Mouse (Mus musculus): ENCODE data around the gene Shcbp1l. TPM values are rescaled to one million over a fixed set of nuclear protein-coding genes. Genes with fewer than 3 reads are reported as not detected.
"Not testable (repeated sequence)": the region's sequence is repeated elsewhere in the genome, so short reads cannot be mapped to it uniquely, and the experiment has no call there.

The Shcbp1l gene
- polyA plus RNA-seq (2015; fragmentation: Nextera tagmentation; extraction: Ambion mirVana): 0.66 and 1.0 TPM in 2 replicates

DNA sequence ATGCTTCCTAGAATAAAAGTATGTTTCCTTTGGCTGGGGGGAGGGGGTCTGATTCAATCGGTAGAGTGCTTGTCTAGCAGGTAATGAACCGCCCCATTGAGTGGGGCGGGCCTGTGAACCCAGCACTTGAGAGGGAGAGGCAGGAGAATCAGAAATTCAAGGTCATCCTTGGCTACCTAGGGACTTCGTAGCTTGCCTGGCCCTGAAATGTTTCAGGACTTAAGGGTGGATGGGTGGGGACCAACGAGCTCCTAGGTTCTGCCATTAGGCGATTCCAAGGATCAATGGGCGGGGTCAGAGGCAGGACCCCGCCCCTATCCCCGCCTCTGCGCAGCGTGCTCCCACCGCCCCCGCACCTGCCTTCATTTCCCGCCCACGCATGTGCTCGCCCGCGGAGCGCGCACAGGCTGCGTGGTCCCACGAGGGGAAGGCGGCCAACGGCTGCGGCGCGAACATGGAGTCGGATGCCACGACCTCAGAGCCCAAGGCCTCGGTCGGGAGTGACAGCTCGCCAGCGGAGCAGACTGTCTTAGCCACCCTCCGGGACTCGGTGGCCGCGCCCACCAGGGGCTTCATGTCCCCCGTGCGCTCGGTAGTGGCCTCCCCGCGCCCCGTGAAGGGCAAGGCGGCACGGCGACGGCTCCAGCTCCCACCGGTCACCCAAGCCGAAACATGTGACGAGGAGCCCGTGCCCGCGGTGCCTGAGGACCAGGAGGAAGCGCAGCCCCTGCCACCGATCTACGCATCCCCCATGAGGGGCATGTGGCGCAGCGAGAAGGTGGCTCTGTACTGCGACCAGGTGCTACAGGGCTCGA lies at the start of gene Shcbp1l:
Gene Shcbp1l, plus strand, starts transcription at position 393 of the 815 bp plus-strand sequence.
- Histone ChIP-seq H3K4me2 (peak within 1 kb of the TSS; percentile 99), H3K4me3 (peak within 1 kb of the TSS; percentile 75), H3K9me3 (no peaks in the 10 kb centered on the region), H3K4me1 (replicated peaks) (peaks cover 12% of the 10 kb centered on the region), H3K27me3 (no peaks in the 10 kb centered on the region), H3K27ac (replicated peaks) (no peak within 1 kb of the TSS), H3K9ac (peak within 1 kb of the TSS; percentile 72), H3K36me3 (no peaks in the 10 kb centered on the region)
- peak; percentile 93 for ATAC-seq (ENCODE audit: low FRiP score, low read depth)
- WGBS: 3% methylated on average over 54 of the region's 60 CpGs

DNA sequence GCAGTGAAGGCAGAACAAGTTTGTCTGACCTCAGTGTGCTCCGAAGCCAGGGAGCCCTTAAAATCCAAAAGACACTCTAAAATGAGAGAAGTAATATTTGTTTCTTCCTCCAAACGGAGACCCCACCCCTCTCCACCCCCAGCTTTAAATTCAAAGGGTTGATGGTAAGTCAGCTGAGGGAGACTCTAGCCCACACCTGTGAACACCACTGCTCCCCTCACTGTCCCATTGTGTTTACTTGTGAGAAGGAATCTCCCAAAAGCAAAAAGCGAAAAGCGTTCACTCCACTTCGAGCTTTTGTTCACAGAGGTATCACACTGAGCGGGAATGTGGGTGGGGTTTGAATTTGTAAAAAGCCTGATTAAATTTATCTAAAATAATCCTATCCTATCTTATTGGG lies 48.5 kb upstream of the Shcbp1l start:
- WGBS: 17% methylated on average over 6 of the region's 6 CpGs

DNA sequence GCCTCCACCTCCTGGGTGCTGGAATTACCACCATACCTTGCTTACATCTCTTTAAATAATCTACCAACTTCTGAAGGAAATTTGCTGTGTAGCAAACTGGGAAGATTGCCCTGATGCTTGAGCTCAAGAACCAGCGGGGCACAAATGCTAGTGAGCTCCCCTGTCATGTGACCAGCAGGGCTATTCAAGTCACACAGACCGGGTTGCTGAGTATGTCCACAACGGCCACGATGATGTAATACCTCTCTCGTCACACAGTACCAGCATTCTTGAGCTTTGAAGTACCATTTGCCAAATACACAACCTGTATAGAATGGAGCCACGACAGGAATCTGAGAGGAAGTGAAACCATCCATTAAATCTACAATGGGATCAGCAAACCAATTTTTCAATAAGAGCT lies 46.4 kb upstream of the Shcbp1l start:
- 63% methylated on average over 6 of the region's 6 CpGs for WGBS

More for the DNA sequence above, 48.5 kb upstream of the Shcbp1l start:
- ATAC-seq (ENCODE audit: low FRiP score, low read depth): no peak
- no peaks in the 10 kb centered on the region for H3K4me1 ChIP-seq (replicated peaks)
- H3K9ac ChIP-seq: no peak overlapping the region
- H3K4me3 ChIP-seq: no peak overlapping the region
- H3K27ac ChIP-seq (replicated peaks): no peak overlapping the region
- H3K9me3 ChIP-seq: no peaks in the 10 kb centered on the region
- H3K36me3 ChIP-seq: no peaks in the 10 kb centered on the region
- 0 out of 2 replicates have a peak overlapping the region, but pooled peaks have one; percentile 6 for H3K4me2 ChIP-seq
- no peaks in the 10 kb centered on the region for H3K27me3 ChIP-seq

DNA sequence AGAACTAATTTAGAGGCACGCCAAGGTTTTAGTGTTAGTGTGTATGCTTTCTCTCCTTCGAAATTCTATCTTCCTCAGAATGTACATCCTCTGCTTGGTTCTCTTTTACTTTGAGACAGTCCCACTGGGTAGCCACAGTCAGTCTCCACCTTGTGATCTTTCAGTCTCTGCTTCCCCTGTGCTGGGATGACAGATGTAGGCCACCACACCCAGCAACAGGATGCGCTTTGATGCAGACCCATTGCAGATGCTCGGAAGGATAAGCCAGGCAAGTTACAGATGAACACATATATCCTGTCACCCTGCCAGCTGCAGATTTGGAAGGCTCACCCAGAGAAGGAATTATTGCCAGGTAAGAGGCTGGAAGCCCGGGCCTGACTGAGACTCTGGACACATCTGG lies 45.1 kb upstream of the Shcbp1l start:
- Histone ChIP-seq H3K36me3 (no peaks in the 10 kb centered on the region), H3K27ac (replicated peaks) (no peak overlapping the region), H3K27me3 (no peaks in the 10 kb centered on the region), H3K4me3 (no peak overlapping the region), H3K9ac (no peak overlapping the region), H3K4me2 (no peak overlapping the region), H3K9me3 (no peaks in the 10 kb centered on the region), H3K4me1 (replicated peaks) (no peaks in the 10 kb centered on the region)
- ATAC-seq (ENCODE audit: low FRiP score, low read depth): no peak
- 83% methylated on average over 5 of the region's 5 CpGs for WGBS

More for the DNA sequence above, 46.4 kb upstream of the Shcbp1l start:
- Histone ChIP-seq H3K9me3 (no peaks in the 10 kb centered on the region), H3K27ac (replicated peaks) (no peak overlapping the region), H3K4me2 (no peak overlapping the region), H3K4me1 (replicated peaks) (no peaks in the 10 kb centered on the region), H3K27me3 (no peaks in the 10 kb centered on the region), H3K4me3 (no peak overlapping the region), H3K36me3 (no peaks in the 10 kb centered on the region), H3K9ac (no peak overlapping the region)
- no peak for ATAC-seq (ENCODE audit: low FRiP score, low read depth)

DNA sequence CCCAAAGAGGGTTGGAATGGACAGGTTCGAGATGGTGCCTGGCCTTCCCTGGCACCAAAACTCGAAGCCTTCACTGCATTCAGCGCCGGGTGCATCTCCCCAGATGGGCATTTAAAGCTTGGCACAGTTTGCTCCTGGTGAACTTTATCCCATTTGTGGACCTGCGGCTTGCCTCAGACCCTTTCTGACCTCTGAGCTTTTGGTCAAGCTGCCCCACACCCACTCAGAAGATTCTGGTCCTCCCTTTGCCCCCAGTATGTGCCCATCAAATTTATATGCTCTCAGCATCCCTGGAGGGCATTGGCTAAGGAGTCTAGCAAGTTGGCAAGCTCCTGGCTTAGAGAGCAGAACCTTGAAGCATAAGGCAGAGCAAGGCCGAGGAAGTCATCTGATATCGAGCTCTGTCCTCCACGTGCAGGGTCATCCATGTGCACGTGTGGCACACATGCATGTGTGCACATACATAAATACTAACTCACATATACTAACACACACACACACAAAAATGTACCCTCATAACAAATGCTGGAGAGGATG lies 44.1 kb upstream of the Shcbp1l start:
- WGBS: 92% methylated on average over 9 of the region's 9 CpGs
- no peak overlapping the region for H3K4me3 ChIP-seq
- ATAC-seq (ENCODE audit: low FRiP score, low read depth): no peak
- H3K9me3 ChIP-seq: no peaks in the 10 kb centered on the region
- H3K36me3 ChIP-seq: no peaks in the 10 kb centered on the region
- H3K4me2 ChIP-seq: no peak overlapping the region
- H3K9ac ChIP-seq: no peak overlapping the region
- H3K27me3 ChIP-seq: no peaks in the 10 kb centered on the region
- H3K4me1 ChIP-seq (replicated peaks): no peaks in the 10 kb centered on the region
- H3K27ac ChIP-seq (replicated peaks): no peak overlapping the region

DNA sequence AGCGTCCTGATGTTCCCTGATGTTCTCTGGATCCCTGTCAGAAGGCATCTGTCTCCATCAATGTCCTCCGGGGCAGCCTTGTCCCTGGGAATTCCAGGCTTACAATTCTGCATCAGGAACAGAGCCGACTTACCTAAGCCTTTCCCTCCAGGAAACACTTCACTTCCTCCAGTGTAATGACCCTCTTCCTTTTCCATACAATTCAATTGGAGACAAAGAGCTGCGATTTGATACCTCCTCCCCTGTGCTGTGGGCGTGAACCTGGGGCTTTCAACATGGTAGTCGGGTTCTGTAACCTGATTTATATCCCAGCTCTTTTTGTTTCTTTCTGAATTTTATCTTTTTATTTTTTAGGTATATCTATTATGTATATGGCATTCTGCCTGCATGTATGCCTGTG lies 39.9 kb upstream of the Shcbp1l start:
- H3K4me1 ChIP-seq (replicated peaks): 0 out of 2 replicates have a peak, but pooled peaks cover 3% of the 10 kb centered on the region
- no peak overlapping the region for H3K9ac ChIP-seq
- no peak overlapping the region for H3K4me2 ChIP-seq
- H3K27ac ChIP-seq (replicated peaks): no peak overlapping the region
- H3K4me3 ChIP-seq: no peak overlapping the region
- 77% methylated on average over 6 of the region's 6 CpGs for WGBS
- H3K27me3 ChIP-seq: no peaks in the 10 kb centered on the region
- H3K36me3 ChIP-seq: no peaks in the 10 kb centered on the region
- ATAC-seq (ENCODE audit: low FRiP score, low read depth): no peak
- H3K9me3 ChIP-seq: no peaks in the 10 kb centered on the region

DNA sequence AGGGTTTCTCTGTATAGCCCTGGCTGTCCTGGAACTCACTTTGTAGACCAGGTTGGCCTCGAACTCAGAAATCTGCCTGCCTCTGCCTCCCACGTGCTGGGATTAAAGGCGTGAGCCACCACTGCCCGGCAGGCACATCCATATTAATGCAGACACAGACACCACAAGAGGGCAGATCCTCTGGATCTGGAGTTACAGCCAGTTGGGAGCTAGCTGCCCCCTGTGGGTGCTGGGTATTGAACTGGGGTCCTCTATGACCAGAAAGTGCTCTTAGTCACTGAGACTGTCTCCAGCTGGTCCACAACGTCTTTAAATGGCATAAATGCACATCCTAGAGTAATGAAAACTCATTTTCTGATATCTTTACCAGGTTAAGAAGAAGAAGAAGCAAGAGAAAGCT lies 39.3 kb upstream of the Shcbp1l start:
- H3K36me3 ChIP-seq; H3K27ac ChIP-seq (replicated peaks); H3K4me2 ChIP-seq; H3K27me3 ChIP-seq; ATAC-seq (ENCODE audit: low FRiP score, low read depth); H3K4me1 ChIP-seq (replicated peaks); H3K9me3 ChIP-seq; H3K9ac ChIP-seq; H3K4me3 ChIP-seq: not testable (repeated sequence)
- 82% methylated on average over 5 of the region's 5 CpGs for WGBS

DNA sequence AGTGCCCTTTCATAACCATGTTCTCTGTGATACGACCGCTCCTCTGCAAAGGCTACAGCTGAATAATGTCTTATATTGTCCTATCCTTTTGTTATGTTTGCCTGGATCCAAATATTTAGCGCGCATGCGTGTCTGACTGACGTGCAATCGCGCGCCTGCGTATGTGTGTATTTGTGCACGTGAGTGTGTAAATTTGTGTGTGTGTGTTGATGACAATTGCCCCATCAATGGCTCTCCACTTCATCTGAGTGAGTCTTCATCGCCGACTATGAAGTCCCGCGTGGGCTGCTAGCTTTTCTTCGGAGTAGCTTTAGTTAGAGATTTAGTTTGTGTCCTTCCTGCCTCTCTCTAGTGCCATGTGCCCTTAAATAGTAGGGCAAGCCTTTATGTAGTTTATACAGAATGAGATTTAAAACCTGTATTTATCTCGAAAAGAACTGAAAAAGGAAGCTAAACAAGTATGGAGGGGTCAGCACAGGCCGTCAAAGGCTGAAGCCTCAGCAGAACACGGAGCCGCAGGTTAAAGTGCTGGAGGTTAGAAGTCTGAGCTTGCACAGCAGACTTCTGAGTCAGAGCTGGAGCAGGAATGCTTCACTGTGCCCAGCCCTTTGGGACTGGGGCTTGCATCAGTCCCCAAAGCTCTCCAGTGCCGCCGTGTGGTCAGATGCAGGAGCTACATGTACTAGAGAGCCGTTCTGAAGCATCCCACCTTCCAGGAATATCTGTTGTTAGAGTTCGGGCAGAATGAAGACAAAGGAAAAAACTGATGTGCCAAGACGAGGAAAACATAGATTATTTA lies 38.5 kb upstream of the Shcbp1l start:
- H3K9ac ChIP-seq: no peak overlapping the region
- no peak overlapping the region for H3K4me2 ChIP-seq
- 53% methylated on average over 25 of the region's 25 CpGs for WGBS
- no peaks in the 10 kb centered on the region for H3K36me3 ChIP-seq
- 0 out of 2 replicates have a peak, but pooled peaks cover 3% of the 10 kb centered on the region for H3K4me1 ChIP-seq (replicated peaks)
- ATAC-seq (ENCODE audit: low FRiP score, low read depth): peak; percentile 87
- no peaks in the 10 kb centered on the region for H3K27me3 ChIP-seq
- no peak overlapping the region for H3K27ac ChIP-seq (replicated peaks)
- H3K9me3 ChIP-seq: no peaks in the 10 kb centered on the region
- H3K4me3 ChIP-seq: no peak overlapping the region

DNA sequence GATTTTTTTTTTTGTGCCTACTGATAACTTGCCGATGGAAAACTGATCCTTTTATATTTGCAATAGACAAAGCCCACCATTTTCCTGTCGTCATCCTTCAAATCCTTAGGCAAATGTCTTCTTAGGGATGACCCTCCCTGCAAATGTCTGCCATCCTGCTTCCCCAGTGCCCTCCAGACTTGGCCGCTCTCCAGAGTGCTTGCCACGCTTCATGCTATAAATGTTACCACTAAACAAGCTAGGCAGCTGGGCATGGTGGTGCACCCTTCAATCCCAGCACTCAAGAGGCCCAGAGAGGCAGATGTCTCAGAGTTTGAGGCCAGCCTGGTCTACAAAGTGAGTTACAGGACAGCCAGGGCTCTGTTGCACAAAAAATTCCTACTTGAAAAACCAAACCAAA lies 29.3 kb upstream of the Shcbp1l start:
- 71% methylated on average over 4 of the region's 4 CpGs for WGBS
- ATAC-seq (ENCODE audit: low FRiP score, low read depth): not testable (repeated sequence)

DNA sequence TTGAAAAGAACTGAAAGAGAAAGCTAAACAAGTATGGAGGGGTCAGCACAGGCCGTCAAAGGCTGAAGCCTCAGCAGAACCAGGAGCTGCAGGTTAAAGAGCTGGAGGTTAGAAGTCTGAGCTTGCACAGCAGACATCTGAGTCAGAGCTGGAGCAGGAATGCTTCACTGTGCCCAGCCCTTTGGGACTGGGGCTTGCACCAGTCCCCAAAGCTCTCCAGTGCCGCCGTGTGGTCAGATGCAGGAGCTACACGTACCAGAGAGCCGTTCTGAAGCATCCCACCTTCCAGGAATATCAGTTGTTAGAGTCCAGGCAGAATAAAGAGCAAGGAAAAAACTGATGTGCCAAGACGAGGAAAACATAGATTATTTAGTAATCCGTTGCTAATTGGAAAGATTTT lies 23.2 kb upstream of the Shcbp1l start:
- WGBS: 2% methylated on average over 7 of the region's 7 CpGs
- H3K9me3 ChIP-seq: no peaks in the 10 kb centered on the region
- peak; percentile 85; the same call in 1 of the 2 replicates for ATAC-seq (ENCODE audit: low FRiP score, low read depth)
- no peaks in the 10 kb centered on the region for H3K36me3 ChIP-seq
- H3K4me2 ChIP-seq: no peak overlapping the region
- no peak overlapping the region for H3K27ac ChIP-seq (replicated peaks)
- no peaks in the 10 kb centered on the region for H3K27me3 ChIP-seq
- H3K4me1 ChIP-seq (replicated peaks): no peaks in the 10 kb centered on the region
- H3K4me3 ChIP-seq: no peak overlapping the region
- no peak overlapping the region for H3K9ac ChIP-seq

More for the DNA sequence above, 29.3 kb upstream of the Shcbp1l start:
- H3K4me1 ChIP-seq (replicated peaks); H3K4me2 ChIP-seq; H3K27ac ChIP-seq (replicated peaks); H3K36me3 ChIP-seq; H3K9ac ChIP-seq; H3K27me3 ChIP-seq; H3K4me3 ChIP-seq; H3K9me3 ChIP-seq: not testable (repeated sequence)

DNA sequence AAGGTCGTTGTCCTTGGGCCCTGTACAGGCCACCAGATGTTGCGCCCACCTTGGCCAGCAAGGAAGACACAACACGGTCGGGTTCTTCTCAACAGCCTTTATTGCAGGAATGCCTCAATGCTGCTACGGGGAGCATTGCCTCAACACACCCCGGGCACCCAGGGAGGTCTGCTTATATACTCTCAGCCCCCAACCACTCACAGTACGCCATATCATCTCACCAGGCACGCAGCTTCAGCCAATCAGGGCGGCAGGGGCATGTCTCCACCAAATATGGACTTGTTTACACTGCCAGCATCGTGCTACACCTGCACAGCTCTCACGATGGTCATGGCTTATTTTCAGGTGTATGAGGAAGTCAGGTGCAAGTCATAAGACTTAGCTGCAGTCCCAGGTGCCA lies 17.3 kb upstream of the Shcbp1l start:
- not testable (repeated sequence) for H3K9ac ChIP-seq; H3K9me3 ChIP-seq; H3K27ac ChIP-seq (replicated peaks); H3K27me3 ChIP-seq; H3K4me3 ChIP-seq; H3K36me3 ChIP-seq; H3K4me2 ChIP-seq; ATAC-seq (ENCODE audit: low FRiP score, low read depth); H3K4me1 ChIP-seq (replicated peaks)
- WGBS: 89% methylated on average over 11 of the region's 11 CpGs

DNA sequence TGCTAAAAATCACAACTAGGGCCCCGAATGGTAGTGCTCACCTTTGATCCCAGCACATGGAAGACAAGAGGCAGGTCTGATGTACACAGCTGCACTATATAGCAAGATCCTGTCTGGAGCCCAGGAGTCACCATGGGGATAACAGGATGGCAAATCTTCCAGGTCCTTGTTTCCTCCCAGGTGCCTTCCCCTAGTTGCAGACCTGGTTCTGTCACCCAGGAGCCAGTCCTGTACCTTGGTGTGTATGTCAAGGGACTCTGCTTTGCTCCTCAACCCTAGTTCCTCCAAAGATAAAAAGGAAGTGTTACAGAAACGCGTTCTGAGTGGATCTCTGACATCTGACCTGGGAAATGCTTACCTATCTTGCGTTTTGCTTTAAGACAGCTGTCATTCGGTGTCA lies 16.7 kb upstream of the Shcbp1l start:
- ATAC-seq (ENCODE audit: low FRiP score, low read depth); H3K4me1 ChIP-seq (replicated peaks): not testable (repeated sequence)
- 85% methylated on average over 5 of the region's 5 CpGs for WGBS

More for the DNA sequence above, 16.7 kb upstream of the Shcbp1l start:
- H3K9ac ChIP-seq; H3K27me3 ChIP-seq; H3K9me3 ChIP-seq; H3K36me3 ChIP-seq; H3K27ac ChIP-seq (replicated peaks); H3K4me2 ChIP-seq; H3K4me3 ChIP-seq: not testable (repeated sequence)

Measured in hindbrain, embryonic 15.5 days (tissue).